Mouse (Mus musculus) heart, postnatal 0 days (tissue): ENCODE measurements around the gene Adnp.

Experiments
- CTCF ChIP-seq: IDR thresholded peaks from 2 replicates; pipeline ENCODE4 v1.5.1; 2016; ENCODE audit warnings: antibody characterized with exemption, control low read depth, low read depth
- EP300 ChIP-seq: IDR thresholded peaks from 2 replicates; pipeline ENCODE4 v1.6.1; 2016; ENCODE audit warnings: antibody characterized with exemption, low read depth

- peak; percentile 23; the same call in 1 of the 2 replicates for TF ChIP-seq CTCF
- no peak for TF ChIP-seq EP300
These were observed 41.9 kb upstream of the Adnp start for GRCm38 (mm10) chr2:168248856-168249245.
